Mouse (Mus musculus) MEL (cell line): Measurements from ENCODE around the gene Mbd6. TPM values are rescaled to one million over a fixed set of nuclear protein-coding genes. Genes with fewer than 3 reads are reported as not detected.

ENCODE experiments used
- DNase-seq: peaks from one replicate; pipeline ENCODE4 v3.0.0; 2011; ENCODE audit warnings: low read depth, low spot score
- H3K27ac ChIP-seq: 2 replicates; pipeline ENCODE4 v1.5.1; 2012; ENCODE audit warnings: low read depth, mild to moderate bottlenecking, control low read depth, low read length, moderate library complexity; ENCODE audit not compliant: control insufficient read depth
- H3K27me3 ChIP-seq, 2 experiments: fragments of 150-350 bp in 1 of 2; sonication (generic) in 1 of 2; 2 replicates each; pipeline ENCODE4 v1.6.1; 2012; ENCODE audit warnings: low read length in 2 of 2, mild to moderate bottlenecking in 2 of 2, improper control_type of control experiment in 1 of 2, moderate library complexity in 1 of 2; ENCODE audit not compliant: insufficient read depth in 2 of 2, control insufficient read depth in 1 of 2
- H3K36me3 ChIP-seq, 2 experiments: 2 replicates each; pipeline ENCODE4 v1.6.1; 2012 to 2014; ENCODE audit warnings: low read length in 2 of 2, improper control_type of control experiment in 1 of 2, inconsistent platforms in 1 of 2, mild to moderate bottlenecking in 1 of 2; ENCODE audit not compliant: insufficient read depth in 2 of 2, control insufficient read depth in 1 of 2
- H3K4me1 ChIP-seq, 2 experiments: fragments of 150-350 bp in 1 of 2; sonication (generic) in 1 of 2; 2 replicates each; pipeline ENCODE4 v1.6.1; 2012; ENCODE audit warnings: low read length in 2 of 2, improper control_type of control experiment in 1 of 2, mild to moderate bottlenecking in 1 of 2; ENCODE audit not compliant: insufficient read depth in 2 of 2, control insufficient read depth in 1 of 2
- H3K4me3 ChIP-seq, 2 experiments: fragments of 150-350 bp in 1 of 2; sonication (generic) in 1 of 2; 2 replicates each; pipeline ENCODE4 v1.5.1; 2012; ENCODE audit warnings: low read depth in 2 of 2, low read length in 2 of 2, mild to moderate bottlenecking in 2 of 2, moderate library complexity in 2 of 2, control low read depth in 1 of 2, improper control_type of control experiment in 1 of 2; ENCODE audit not compliant: control insufficient read depth in 1 of 2, insufficient read depth in 1 of 2
- H3K79me2 ChIP-seq: 2 replicates; pipeline ENCODE4 v1.6.1; 2012; ENCODE audit warnings: mild to moderate bottlenecking, low read length, moderate library complexity; ENCODE audit not compliant: control insufficient read depth, poor library complexity, insufficient read depth
- H3K9ac ChIP-seq: 2 replicates; pipeline ENCODE4 v1.6.1; 2012; ENCODE audit warnings: low read depth, mild to moderate bottlenecking, control low read depth, low read length, moderate library complexity; ENCODE audit not compliant: control insufficient read depth, poor library complexity, severe bottlenecking
- H3K9me3 ChIP-seq: fragments of 150-350 bp; sonication (generic); replicated peaks from 2 replicates; pipeline ENCODE4 v1.6.1; 2012; ENCODE audit warnings: mild to moderate bottlenecking, low read length, improper control_type of control experiment, moderate library complexity; ENCODE audit not compliant: insufficient read depth
- CHD2 ChIP-seq: IDR thresholded peaks from 2 replicates; pipeline ENCODE4 v1.6.1; 2011; ENCODE audit warnings: low read length, improper control_type of control experiment
- CTCF ChIP-seq, 3 experiments: IDR thresholded peaks in 2 of 3; conservative IDR thresholded peaks in 1 of 3; 2 replicates each; pipeline ENCODE4 v1.5.1; 2011 to 2012; ENCODE audit warnings: low read length in 3 of 3, low read depth in 2 of 3, mild to moderate bottlenecking in 2 of 3, improper control_type of control experiment in 1 of 3, inconsistent platforms in 1 of 3, mixed read lengths in 1 of 3, moderate library complexity in 1 of 3; ENCODE audit not compliant: control insufficient read depth in 1 of 3, insufficient read depth in 1 of 3, poor library complexity in 1 of 3, severe bottlenecking in 1 of 3
- ELF1 ChIP-seq: IDR thresholded peaks from 2 replicates; pipeline ENCODE4 v1.6.1; 2014; ENCODE audit warnings: low read depth, mild to moderate bottlenecking, inconsistent platforms, low read length, improper control_type of control experiment, moderate library complexity
- EP300 ChIP-seq, 2 experiments: IDR thresholded peaks; 2 replicates each; pipeline ENCODE4 v1.6.1; 2011; ENCODE audit warnings: improper control_type of control experiment in 2 of 2, low read length in 2 of 2, low read depth in 1 of 2, mild to moderate bottlenecking in 1 of 2
- ETS1 ChIP-seq: IDR thresholded peaks from 2 replicates; pipeline ENCODE4 v1.6.1; 2012; ENCODE audit warnings: low read depth, mild to moderate bottlenecking, inconsistent platforms, low read length, improper control_type of control experiment, moderate library complexity
- GABPA ChIP-seq: IDR thresholded peaks from 2 replicates; pipeline ENCODE4 v1.6.1; 2012; ENCODE audit warnings: low read depth, mild to moderate bottlenecking, inconsistent platforms, low read length, improper control_type of control experiment, moderate library complexity
- GATA1 ChIP-seq: IDR thresholded peaks from 2 replicates; pipeline ENCODE4 v1.6.1; 2011; ENCODE audit warnings: low read depth, low read length, improper control_type of control experiment
- KAT2A ChIP-seq: conservative IDR thresholded peaks from 2 replicates; pipeline ENCODE4 v1.6.1; 2012; ENCODE audit warnings: low read depth, low read length, improper control_type of control experiment, inconsistent platforms
- MAFK ChIP-seq: IDR thresholded peaks from 2 replicates; pipeline ENCODE4 v1.6.1; 2011; ENCODE audit warnings: low read depth, mild to moderate bottlenecking, low read length, improper control_type of control experiment, borderline replicate concordance
- MAX ChIP-seq: IDR thresholded peaks from 2 replicates; pipeline ENCODE4 v1.6.1; 2011; ENCODE audit warnings: low read length, improper control_type of control experiment
- MEF2A ChIP-seq: IDR thresholded peaks from 2 replicates; pipeline ENCODE4 v1.6.1; 2014; ENCODE audit warnings: low read depth, mild to moderate bottlenecking, inconsistent platforms, low read length, improper control_type of control experiment; ENCODE audit not compliant: poor library complexity, insufficient replicate concordance, severe bottlenecking; ENCODE audit errors: extremely low read depth
- MYB ChIP-seq: IDR thresholded peaks from 2 replicates; pipeline ENCODE4 v1.6.1; 2011; ENCODE audit warnings: mild to moderate bottlenecking, low read depth, low read length, improper control_type of control experiment
- MYC ChIP-seq: IDR thresholded peaks from 2 replicates; pipeline ENCODE4 v1.6.1; 2011; ENCODE audit warnings: low read depth, mild to moderate bottlenecking, low read length, improper control_type of control experiment, moderate library complexity
- NELFE ChIP-seq: IDR thresholded peaks from 2 replicates; pipeline ENCODE4 v1.6.1; 2011; ENCODE audit warnings: low read depth, low read length, improper control_type of control experiment
- NRF1 ChIP-seq: IDR thresholded peaks from 2 replicates; pipeline ENCODE4 v1.6.1; 2014; ENCODE audit warnings: low read depth, mild to moderate bottlenecking, inconsistent platforms, low read length, improper control_type of control experiment, moderate library complexity; ENCODE audit not compliant: poor library complexity, insufficient read depth, severe bottlenecking
- POLR2AphosphoS5 ChIP-seq: IDR thresholded peaks from 2 replicates; pipeline ENCODE4 v1.6.1; 2012; ENCODE audit warnings: low read depth, borderline replicate concordance, mild to moderate bottlenecking, inconsistent platforms, low read length, moderate library complexity, mixed read lengths
- RAD21 ChIP-seq: IDR thresholded peaks from 2 replicates; pipeline ENCODE4 v1.6.1; 2011; ENCODE audit warnings: mild to moderate bottlenecking, low read depth, low read length, improper control_type of control experiment
- RCOR1 ChIP-seq: IDR thresholded peaks from 2 replicates; pipeline ENCODE4 v1.6.1; 2012; ENCODE audit warnings: low read depth, mild to moderate bottlenecking, inconsistent platforms, low read length, improper control_type of control experiment
- SIN3A ChIP-seq: IDR thresholded peaks from 2 replicates; pipeline ENCODE4 v1.6.1; 2012; ENCODE audit warnings: low read length, improper control_type of control experiment, inconsistent platforms
- SMC3 ChIP-seq: IDR thresholded peaks from 2 replicates; pipeline ENCODE4 v1.6.1; 2011; ENCODE audit warnings: low read depth, low read length, improper control_type of control experiment
- TCF12 ChIP-seq: IDR thresholded peaks from 2 replicates; pipeline ENCODE4 v1.6.1; 2014; ENCODE audit warnings: low read depth, mild to moderate bottlenecking, inconsistent platforms, low read length, improper control_type of control experiment, moderate library complexity
- USF1 ChIP-seq: IDR thresholded peaks from 2 replicates; pipeline ENCODE4 v1.6.1; 2014; ENCODE audit warnings: low read depth, mild to moderate bottlenecking, inconsistent platforms, low read length, improper control_type of control experiment, moderate library complexity
- USF2 ChIP-seq, 2 experiments: IDR thresholded peaks; 2 replicates each; pipeline ENCODE4 v1.6.1; 2011 to 2012; ENCODE audit warnings: improper control_type of control experiment in 2 of 2, low read length in 2 of 2, borderline replicate concordance in 1 of 2, inconsistent platforms in 1 of 2, low read depth in 1 of 2, mild to moderate bottlenecking in 1 of 2; ENCODE audit not compliant: insufficient read depth in 1 of 2
- ZKSCAN1 ChIP-seq: IDR thresholded peaks from 2 replicates; pipeline ENCODE4 v1.6.1; 2012; ENCODE audit warnings: low read depth, mild to moderate bottlenecking, inconsistent platforms, low read length, improper control_type of control experiment, moderate library complexity
- ZMIZ1 ChIP-seq: IDR thresholded peaks from 2 replicates; pipeline ENCODE4 v1.6.1; 2012; ENCODE audit warnings: low read depth, mild to moderate bottlenecking, inconsistent platforms, low read length, improper control_type of control experiment, moderate library complexity
- ZNF384 ChIP-seq: IDR thresholded peaks from 2 replicates; pipeline ENCODE4 v1.6.1; 2012; ENCODE audit warnings: low read depth, mild to moderate bottlenecking, inconsistent platforms, low read length, improper control_type of control experiment
- polyA plus RNA-seq, 2 experiments: library from polyadenylated mRNA; stranded (reverse) in 1 of 2; unstranded in 1 of 2; fragments of >175 nt in 1 of 2; fragments of >200 nt in 1 of 2; gene quantifications; 2 replicates each; pipeline versions ENCODE4 v1.2.1 to v1.2.4; 2012; ENCODE audit warnings: low replicate concordance in 2 of 2, low read depth in 1 of 2; ENCODE audit not compliant: insufficient read length in 2 of 2, insufficient read depth in 1 of 2, missing spikeins in 1 of 2
- total RNA-seq: library from RNA; depleted of rRNA; stranded (reverse); fragments of 300-350 nt; gene quantifications from 2 replicates; pipeline ENCODE4 v1.2.3, GENCODE M21; 2012

Gene Mbd6
- total and polyA plus RNA-seq, 3 experiments, result 4.2 to 44.8 TPM; not detected in 1

DNA sequence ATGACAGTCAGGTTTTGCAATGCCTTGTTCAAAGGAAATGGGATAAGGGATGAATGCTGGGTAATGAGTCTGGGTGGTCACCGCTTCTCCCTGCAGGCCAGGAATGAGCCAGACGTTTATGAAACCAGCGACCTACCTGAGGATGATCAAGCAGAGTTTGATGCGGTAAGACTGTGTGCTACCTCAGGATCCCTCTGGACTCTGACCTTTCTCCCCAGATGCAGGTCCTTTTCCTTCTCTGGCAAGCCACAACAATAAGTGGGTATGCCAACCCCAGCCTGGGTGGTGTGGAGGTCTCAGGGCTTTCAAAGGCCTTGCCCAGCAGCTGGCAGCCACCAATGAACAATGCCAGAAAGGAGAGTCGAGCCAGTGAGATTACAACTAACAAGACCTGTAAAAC lies 21.5 kb downstream of the Mbd6 start:
- Histone ChIP-seq H3K79me2 (peaks cover 20% of the 10 kb centered on the region), H3K27ac (no peak overlapping the region), H3K9ac (peak overlapping the region; percentile 95), H3K9me3 (no peaks in the 10 kb centered on the region), H3K27me3 (no peaks in the 10 kb centered on the region)
- TF ChIP-seq CHD2, result no peak
- no peak for TF ChIP-seq CTCF (IDR thresholded peaks at IDR 0.05 in 2 of 3, conservative IDR thresholded peaks at IDR 0.05 in 1 of 3; ENCODE audit: control insufficient read depth in 1 of 3, insufficient read depth in 1 of 3, low read depth in 2 of 3, low read length in 3 of 3, poor library complexity in 1 of 3, severe bottlenecking in 1 of 3)
- TF ChIP-seq POLR2AphosphoS5, result no peak
- no peak for TF ChIP-seq TCF12
- no peak for TF ChIP-seq NRF1
- TF ChIP-seq NELFE, result no peak
- no peak for TF ChIP-seq USF2 (IDR thresholded peaks at IDR 0.05; ENCODE audit: borderline replicate concordance in 1 of 2, insufficient read depth in 1 of 2, low read depth in 1 of 2, low read length in 2 of 2)
- no peak for TF ChIP-seq GABPA
- TF ChIP-seq MEF2A, result no peak
- TF ChIP-seq SMC3, result no peak
- TF ChIP-seq SIN3A, result no peak
- TF ChIP-seq ETS1, result no peak
- TF ChIP-seq USF1, result no peak
- TF ChIP-seq GATA1, result no peak
- TF ChIP-seq, all 39 proteins: peak for 0
- Histone ChIP-seq H3K4me3 (peak overlapping the region; percentile 69 to 84), H3K36me3 (peaks cover 5 to 12% of the 10 kb centered on the region in 2 experiments; a peak in 3 of 4 replicates), H3K4me1 (peaks cover 0 to 12% of the 10 kb centered on the region in 2 experiments)
- peak; percentile 14 for DNase-seq

GRCm38 (mm10) chr10:127266112-127267091 lies 22.4 kb downstream of the Mbd6 start, which contains the start of gene Dctn2:
Gene Dctn2 (plus strand): TSS chr10:127266368.
- H3K27me3 ChIP-seq, result no peaks in the 10 kb centered on the region
- peak within 1 kb of the TSS; percentile 95 for H3K9ac ChIP-seq
- TF ChIP-seq ELF1 (peak; percentile 28), MAX (0 out of 2 replicates have a peak, but pooled peaks have one; percentile 10), USF2 (IDR thresholded peaks at IDR 0.05; ENCODE audit: borderline replicate concordance in 1 of 2, insufficient read depth in 1 of 2, low read depth in 1 of 2, low read length in 2 of 2) (no peak), ZKSCAN1 (no peak), MYC (no peak), CHD2 (peak; percentile 98), GATA1 (no peak), RCOR1 (no peak), MAFK (no peak), EP300 (IDR thresholded peaks at IDR 0.05; ENCODE audit: low read depth in 1 of 2, low read length in 2 of 2) (no peak), USF1 (no peak), ZMIZ1 (peak; percentile 70; the same call in 1 of the 2 replicates), NRF1 (peak; percentile 10; the same call in 1 of the 2 replicates), NELFE (peak; percentile 90), RAD21 (no peak), MEF2A (no peak), MYB (no peak), ETS1 (no peak; the same call in 1 of the 2 replicates), KAT2A (peak; percentile 86), ZNF384 (no peak)

More at GRCm38 (mm10) chr10:127266112-127267091, 22.4 kb downstream of the Mbd6 start, which contains the start of gene Dctn2:
- peak; percentile 98 for DNase-seq
- Histone ChIP-seq H3K79me2 (peaks cover 18% of the 10 kb centered on the region), H3K4me3 (peak within 1 kb of the TSS; percentile 70 to 84), H3K9me3 (no peaks in the 10 kb centered on the region), H3K4me1 (peaks cover 0 to 21% of the 10 kb centered on the region in 2 experiments), H3K27ac (peak within 1 kb of the TSS; percentile 49), H3K36me3 (peaks cover 5 to 12% of the 10 kb centered on the region in 2 experiments; a peak in 3 of 4 replicates)
